Mouse (Mus musculus): ENCODE data around the gene Dpp6. TPM values are rescaled to one million over a fixed set of nuclear protein-coding genes. Genes with fewer than 3 reads are reported as not detected.

Gene Dpp6
- polyA plus RNA-seq, 1 experiment from 2014 or later, result 3.5 TPM

DNA sequence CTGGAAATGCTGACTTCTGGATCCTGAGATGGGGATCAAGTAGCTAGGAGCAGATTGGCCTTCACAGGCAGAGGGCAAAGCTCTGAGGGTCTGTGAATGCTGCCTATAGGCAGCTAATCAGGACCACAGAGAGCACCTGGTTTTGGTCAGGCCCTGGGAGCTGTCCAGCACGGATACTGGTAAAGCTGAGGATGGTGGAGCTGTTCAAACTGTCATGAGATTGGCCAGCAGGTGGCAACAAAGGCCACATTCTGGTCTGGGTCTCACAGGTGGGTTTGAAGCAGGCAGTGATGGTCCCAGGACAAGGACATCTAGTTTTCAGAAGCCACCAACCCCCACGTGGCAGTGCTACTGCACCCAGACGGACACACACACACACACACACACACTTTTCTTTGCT lies 920.2 kb downstream of the Dpp6 start:
- Histone ChIP-seq H3K4me2 (no peak overlapping the region), H3K27ac (no peak overlapping the region), H3K27me3 (no peaks in the 10 kb centered on the region), H3K4me1 (no peaks in the 10 kb centered on the region), H3K4me3 (no peak overlapping the region), H3K36me3 (peaks cover 19% of the 10 kb centered on the region), H3K9ac (no peak overlapping the region), H3K9me3 (no peaks in the 10 kb centered on the region)
- 2% methylated on average over 3 of the region's 3 CpGs for WGBS
- peak; percentile 83 for ATAC-seq (ENCODE audit: insufficient number of reproducible peaks, insufficient read depth, low FRiP score, low TSS enrichment, low read depth)

DNA sequence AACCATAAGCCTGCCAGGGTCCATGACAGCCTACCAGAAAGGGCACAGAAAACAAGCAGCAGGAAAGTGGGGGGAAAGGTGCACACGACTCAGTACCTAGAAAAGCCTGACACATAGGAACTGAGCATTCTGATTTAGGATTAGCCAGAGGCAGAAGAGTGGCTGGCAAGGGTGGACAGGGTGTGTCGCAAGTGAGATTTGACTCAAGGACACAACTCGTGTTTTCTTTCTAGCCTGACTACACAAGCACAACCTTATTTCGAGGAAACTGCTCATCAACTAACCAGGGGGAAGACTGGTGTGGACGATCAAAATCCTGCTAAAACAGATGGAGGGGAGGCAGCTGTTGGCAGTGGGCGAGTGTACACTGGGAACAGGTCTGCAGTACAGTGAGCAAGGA lies 922.2 kb downstream of the Dpp6 start:
- Histone ChIP-seq H3K27ac (no peak overlapping the region), H3K4me3 (no peak overlapping the region), H3K9ac (no peak overlapping the region), H3K36me3 (peaks cover 39% of the 10 kb centered on the region), H3K27me3 (no peaks in the 10 kb centered on the region), H3K4me1 (no peaks in the 10 kb centered on the region), H3K9me3 (no peaks in the 10 kb centered on the region), H3K4me2 (no peak overlapping the region)
- ATAC-seq (ENCODE audit: insufficient number of reproducible peaks, insufficient read depth, low FRiP score, low TSS enrichment, low read depth), result no peak
- WGBS, result 87% methylated on average over 6 of the region's 6 CpGs

DNA sequence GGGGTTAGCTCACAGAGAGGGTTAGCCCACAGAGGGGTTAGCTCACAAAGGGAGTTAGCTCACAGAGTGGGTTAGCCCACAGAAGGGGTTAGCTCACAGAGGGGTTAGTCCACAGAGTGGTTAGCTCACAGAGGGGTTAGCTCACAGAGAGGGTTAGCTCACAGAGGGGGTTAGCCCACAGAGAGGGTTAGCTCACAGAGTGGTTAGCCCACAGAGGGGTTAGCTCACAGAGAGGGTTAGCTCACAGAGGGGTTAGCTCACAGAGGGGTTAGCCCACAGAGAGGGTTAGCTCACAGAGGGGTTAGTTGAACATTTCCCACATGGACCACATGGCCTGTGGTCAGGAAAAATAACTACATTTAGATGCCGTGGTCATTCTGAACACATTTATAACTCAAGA lies 927.9 kb downstream of the Dpp6 start:
- Histone ChIP-seq H3K27ac (no peak overlapping the region), H3K27me3 (no peaks in the 10 kb centered on the region), H3K4me2 (no peak overlapping the region), H3K9me3 (no peaks in the 10 kb centered on the region), H3K9ac (no peak overlapping the region), H3K4me1 (no peaks in the 10 kb centered on the region), H3K4me3 (no peak overlapping the region), H3K36me3 (peaks cover 78% of the 10 kb centered on the region)
- WGBS, result 83% methylated on average over 1 of the region's 1 CpGs
- ATAC-seq (ENCODE audit: insufficient number of reproducible peaks, insufficient read depth, low FRiP score, low TSS enrichment, low read depth), result no peak

DNA sequence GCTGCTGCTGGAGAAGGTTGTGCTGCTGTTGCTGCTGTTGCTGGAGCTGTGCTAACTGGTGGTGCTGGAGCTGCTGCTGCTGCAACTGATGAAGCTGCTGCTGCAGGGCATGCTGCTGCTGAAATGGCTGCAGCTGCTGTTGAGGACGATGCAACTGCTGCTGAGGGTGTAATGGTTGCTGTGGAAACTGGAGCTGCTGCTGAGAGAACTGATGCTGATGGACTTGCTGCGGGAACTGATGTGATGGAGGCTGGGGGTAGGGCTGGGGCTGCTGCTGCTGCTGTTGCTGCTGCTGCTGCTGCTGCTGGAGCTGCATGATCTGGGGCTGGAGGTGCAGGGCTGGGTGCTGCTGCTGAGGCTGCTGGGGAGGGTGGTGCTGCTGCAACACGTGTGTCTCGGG lies 948.8 kb downstream of the Dpp6 start:
- Histone ChIP-seq H3K9me3 (no peaks in the 10 kb centered on the region), H3K36me3 (peaks cover 98% of the 10 kb centered on the region), H3K4me1 (no peaks in the 10 kb centered on the region), H3K27ac (no peak overlapping the region), H3K4me2 (no peak overlapping the region), H3K27me3 (no peaks in the 10 kb centered on the region), H3K4me3 (no peak overlapping the region), H3K9ac (no peak overlapping the region)
- 86% methylated on average over 4 of the region's 4 CpGs for WGBS
- ATAC-seq (ENCODE audit: insufficient number of reproducible peaks, insufficient read depth, low FRiP score, low TSS enrichment, low read depth), result no peak

DNA sequence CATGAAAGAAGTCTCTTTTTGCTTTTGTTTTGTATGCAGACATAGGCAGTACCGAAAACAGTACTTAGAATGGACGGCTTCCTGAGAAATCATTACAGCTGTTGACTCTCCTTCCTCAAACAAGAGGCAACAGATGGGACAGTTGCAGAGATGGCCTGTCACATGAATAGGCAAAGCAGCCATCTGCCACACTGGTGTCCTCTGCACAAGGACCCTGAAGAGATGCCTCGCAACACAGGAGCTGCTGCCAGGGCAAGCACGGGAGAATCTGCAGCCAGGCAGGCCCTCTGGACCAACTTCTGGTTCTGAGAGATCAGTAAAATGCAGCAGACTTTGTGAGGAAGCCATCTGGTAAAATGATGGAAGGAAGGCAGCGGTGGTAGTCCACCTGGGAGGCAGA lies 950.9 kb downstream of the Dpp6 start:
- Histone ChIP-seq H3K9ac (no peak overlapping the region), H3K4me3 (no peak overlapping the region), H3K27ac (no peak overlapping the region), H3K9me3 (no peaks in the 10 kb centered on the region), H3K4me2 (no peak overlapping the region), H3K36me3 (peaks cover 99% of the 10 kb centered on the region), H3K4me1 (no peaks in the 10 kb centered on the region), H3K27me3 (no peaks in the 10 kb centered on the region)
- no peak for ATAC-seq (ENCODE audit: insufficient number of reproducible peaks, insufficient read depth, low FRiP score, low TSS enrichment, low read depth)
- 86% methylated on average over 5 of the region's 5 CpGs for WGBS
